Mouse (Mus musculus): Measurements from ENCODE around the gene Akirin2.

DNA sequence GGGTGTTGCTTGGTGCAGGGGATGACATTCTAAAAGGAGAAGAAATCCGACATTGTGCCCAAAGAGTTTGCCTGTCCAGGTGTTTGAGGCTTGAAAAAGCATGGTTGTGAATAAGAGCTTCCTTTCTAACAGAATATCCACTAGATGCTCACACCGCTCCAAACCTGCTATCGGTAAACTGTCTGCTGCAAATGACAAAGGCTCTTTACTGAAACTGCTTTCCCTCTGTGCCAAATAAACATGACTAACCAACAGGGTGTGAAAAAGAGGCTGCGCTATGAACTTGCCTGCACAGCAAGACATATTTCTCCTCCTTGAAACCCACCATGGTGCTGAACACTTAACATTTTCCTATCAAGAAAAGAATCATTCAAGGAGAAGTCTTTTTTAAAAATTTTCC is 27.2 kb upstream of the Akirin2 start:
- TF ChIP-seq POLR2A (IDR thresholded peaks at IDR 0.05; ENCODE audit: control insufficient read depth, low read depth, low read length) = no peak
- no peak for TF ChIP-seq CTCF (IDR thresholded peaks at IDR 0.05; ENCODE audit: control insufficient read depth, insufficient read depth, insufficient replicate concordance, low read depth, low read length)
